Mouse (Mus musculus) midbrain, embryonic 11.5 days (tissue): ENCODE measurements around the gene Nr2f6. TPM values are rescaled to one million over a fixed set of nuclear protein-coding genes. Genes with fewer than 3 reads are reported as not detected.
"Not testable (repeated sequence)": the region's sequence is repeated elsewhere in the genome, so short reads cannot be mapped to it uniquely, and the experiment has no call there.

ENCODE experiments used
- ATAC-seq: fragments of 200-750 bp; cut with Nextera tagmentation; 2 replicates; pipeline ENCODE4 v1.8.0; 2017; ENCODE audit warnings: moderate TSS enrichment, moderate library complexity; ENCODE audit not compliant: low FRiP score
- DNase-seq: peaks from one replicate; pipeline ENCODE4 v3.0.0; 2015; ENCODE audit warnings: low spot score; ENCODE audit errors: missing footprints
- H3K27ac ChIP-seq: fragments of 300-500 bp; sonication (generic); 2 replicates; pipeline ENCODE4 v1.5.1; 2014; ENCODE audit warnings: low read depth, low read length
- H3K27me3 ChIP-seq: fragments of 300-500 bp; sonication (generic); 2 replicates; pipeline ENCODE4 v1.6.1; 2014; ENCODE audit warnings: mild to moderate bottlenecking, low read length, moderate library complexity, mixed read lengths; ENCODE audit not compliant: control insufficient read depth, insufficient read depth
- H3K36me3 ChIP-seq: fragments of 300-500 bp; sonication (generic); 2 replicates; pipeline ENCODE4 v1.6.1; 2014; ENCODE audit warnings: mild to moderate bottlenecking, low read length, moderate library complexity, mixed read lengths; ENCODE audit not compliant: control insufficient read depth, insufficient read depth
- H3K4me1 ChIP-seq: fragments of 300-500 bp; sonication (generic); 2 replicates; pipeline ENCODE4 v1.6.1; 2014; ENCODE audit warnings: low read length; ENCODE audit not compliant: control insufficient read depth, insufficient read depth
- H3K4me2 ChIP-seq: fragments of 300-500 bp; sonication (generic); 2 replicates; pipeline ENCODE4 v1.6.1; 2014; ENCODE audit warnings: mild to moderate bottlenecking, moderate library complexity
- H3K4me3 ChIP-seq: fragments of 300-500 bp; sonication (generic); 2 replicates; pipeline ENCODE4 v1.5.1; 2014; ENCODE audit warnings: low read depth, low read length
- H3K9ac ChIP-seq: fragments of 300-500 bp; sonication (generic); 2 replicates; pipeline ENCODE4 v1.6.1; 2014; ENCODE audit warnings: low read length
- H3K9me3 ChIP-seq: fragments of 300-500 bp; sonication (generic); 2 replicates; pipeline ENCODE4 v1.6.1; 2016; ENCODE audit warnings: low read length; ENCODE audit not compliant: control insufficient read depth
- WGBS: fragments of 180-500 bp; shearing (Covaris S2); extraction: QIAGEN DNeasy Blood & Tissue Kit; methylation state at CpG from one replicate; pipeline ENCODE4 v1.1.7; 2014; 5-methylcytosine and 5-hydroxymethylcytosine counted together
- polyA plus RNA-seq: library from polyadenylated mRNA; unstranded; fragments of >200 nt; fragmentation: Nextera tagmentation; extraction: Ambion mirVana; gene quantifications from 2 replicates; pipeline ENCODE4 v1.2.1, GENCODE M21; 2014

Gene Nr2f6
- polyA plus RNA-seq, 1 experiment from 2014 or later: 73.0 TPM

DNA sequence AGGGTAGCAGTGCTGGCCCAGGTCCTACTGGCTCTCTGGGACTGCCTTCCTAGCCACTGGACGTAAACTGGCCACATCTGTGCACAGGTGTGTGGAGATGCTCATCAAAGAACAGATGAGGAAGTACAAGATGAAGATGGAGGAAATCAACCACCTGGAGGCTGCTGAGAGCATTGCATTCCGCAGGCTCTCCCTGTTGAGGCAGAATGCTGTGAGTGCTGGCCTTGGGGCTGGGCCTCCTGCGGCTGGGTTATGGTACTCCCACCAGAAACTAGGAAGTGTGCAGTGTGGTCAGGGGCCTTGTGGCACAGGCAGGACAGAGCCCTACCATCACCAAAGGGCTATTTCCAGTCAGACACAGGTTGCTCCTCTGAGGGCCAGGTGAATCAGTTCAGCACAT, 23.7 kb downstream of the Nr2f6 start:
- H3K4me2 ChIP-seq: no peak overlapping the region
- no peaks in the 10 kb centered on the region for H3K9me3 ChIP-seq
- no peaks in the 10 kb centered on the region for H3K27me3 ChIP-seq
- DNase-seq: no peak
- H3K27ac ChIP-seq: no peak overlapping the region
- no peak overlapping the region for H3K4me3 ChIP-seq
- peaks cover 28% of the 10 kb centered on the region for H3K36me3 ChIP-seq
- H3K9ac ChIP-seq: no peak overlapping the region
- H3K4me1 ChIP-seq: no peaks in the 10 kb centered on the region
- no peak for ATAC-seq
- WGBS: 86% methylated on average over 3 of the region's 3 CpGs

DNA sequence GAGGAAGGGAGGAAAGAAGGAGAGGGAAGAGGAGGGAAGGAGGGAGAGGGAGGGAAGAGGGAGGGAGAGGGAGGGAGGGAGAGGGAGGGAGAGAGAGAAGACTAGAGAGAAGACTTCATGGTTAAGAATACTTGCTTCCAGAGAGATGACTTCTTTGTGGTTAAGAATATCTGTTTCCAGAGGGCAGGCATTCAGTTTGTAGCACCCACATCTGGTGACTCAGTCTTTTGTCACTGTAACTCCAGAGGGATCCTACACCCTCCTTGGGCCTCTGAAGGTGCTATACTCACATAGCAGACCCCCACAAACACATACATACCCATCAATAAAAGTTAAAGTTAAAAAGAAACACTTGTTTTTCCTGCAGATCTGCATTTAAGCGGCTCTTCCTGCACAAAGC, 30.2 kb downstream of the Nr2f6 start:
- no peaks in the 10 kb centered on the region for H3K9me3 ChIP-seq
- no peak for DNase-seq
- no peak for ATAC-seq
- peaks cover 37% of the 10 kb centered on the region for H3K36me3 ChIP-seq
- H3K4me3 ChIP-seq: no peak overlapping the region
- no peak overlapping the region for H3K27ac ChIP-seq
- no peak overlapping the region for H3K9ac ChIP-seq
- WGBS: 93% methylated on average over 1 of the region's 1 CpGs
- H3K4me2 ChIP-seq: no peak overlapping the region
- no peaks in the 10 kb centered on the region for H3K4me1 ChIP-seq
- no peaks in the 10 kb centered on the region for H3K27me3 ChIP-seq

DNA sequence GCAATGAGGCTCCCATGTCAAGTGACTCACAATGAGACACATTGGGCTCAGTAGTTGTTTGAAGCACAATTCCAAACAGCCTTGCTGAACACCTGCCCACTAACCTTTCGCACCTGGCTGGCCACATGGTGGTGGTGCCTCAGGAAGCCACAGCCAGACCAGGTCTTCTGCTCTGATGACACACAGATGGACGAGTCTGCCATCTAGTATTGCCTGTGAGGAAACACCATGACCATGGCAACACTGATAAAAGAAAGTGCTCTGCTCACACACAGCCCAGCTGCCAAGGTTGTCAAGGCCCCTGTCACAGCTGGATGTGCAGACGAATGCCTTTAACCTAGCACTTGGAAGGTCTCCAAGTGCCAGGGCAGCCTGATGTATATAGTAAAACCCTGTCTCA, 30.6 kb downstream of the Nr2f6 start:
- DNase-seq (no peak), ATAC-seq (no peak)
- Histone ChIP-seq H3K9me3 (no peaks in the 10 kb centered on the region), H3K9ac (no peak overlapping the region), H3K4me2 (no peak overlapping the region), H3K4me3 (no peak overlapping the region), H3K27me3 (no peaks in the 10 kb centered on the region), H3K27ac (no peak overlapping the region), H3K4me1 (no peaks in the 10 kb centered on the region), H3K36me3 (peaks cover 38% of the 10 kb centered on the region)
- 82% methylated on average over 3 of the region's 3 CpGs for WGBS

DNA sequence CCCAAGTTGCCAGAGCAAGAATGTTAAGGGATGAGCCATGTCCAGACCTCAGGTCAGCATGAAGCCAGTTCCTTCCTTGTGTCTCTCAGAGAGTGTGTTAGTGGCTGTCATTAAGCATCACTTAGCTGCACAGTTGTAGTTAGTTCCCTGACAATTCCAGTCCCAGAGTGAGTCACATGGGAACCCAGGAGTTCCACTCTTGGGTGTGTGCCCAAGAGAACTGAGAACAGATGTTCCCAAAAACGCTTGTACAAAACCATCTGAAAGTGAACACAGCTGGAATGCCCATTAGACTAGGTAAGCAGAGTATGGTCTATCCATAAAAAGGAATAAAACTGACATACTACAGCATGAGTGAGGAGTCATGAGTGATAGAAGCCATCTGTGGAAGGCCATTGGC, 35.2 kb downstream of the Nr2f6 start:
- no peak overlapping the region for H3K9ac ChIP-seq
- DNase-seq (no peak), ATAC-seq (no peak)
- WGBS: 77% methylated on average over 1 of the region's 1 CpGs
- H3K36me3 ChIP-seq: peaks cover 19% of the 10 kb centered on the region; the same call in 1 of the 2 replicates
- no peak overlapping the region for H3K27ac ChIP-seq
- H3K27me3 ChIP-seq: no peaks in the 10 kb centered on the region
- no peak overlapping the region for H3K4me2 ChIP-seq
- H3K9me3 ChIP-seq: no peaks in the 10 kb centered on the region
- H3K4me3 ChIP-seq: no peak overlapping the region
- no peaks in the 10 kb centered on the region for H3K4me1 ChIP-seq

DNA sequence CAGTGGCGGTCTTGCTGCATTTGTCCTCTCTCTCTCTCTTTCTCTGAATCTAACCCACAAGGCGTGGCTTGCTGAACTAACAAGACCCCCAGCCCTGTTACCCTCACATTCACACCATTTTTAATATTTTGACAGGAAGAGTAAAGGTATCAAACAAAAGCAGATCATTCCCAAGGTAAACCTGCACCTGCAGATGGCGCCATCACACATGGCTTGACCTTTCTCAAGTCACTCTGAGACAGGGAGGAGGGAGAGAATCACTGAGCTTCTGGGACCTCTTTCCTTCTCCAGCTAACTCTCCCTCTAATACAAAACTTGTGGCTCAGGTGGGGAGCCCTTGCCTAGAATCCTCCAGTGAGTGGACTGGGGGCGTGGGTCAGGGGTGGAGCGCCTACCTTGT, 41.1 kb downstream of the Nr2f6 start:
- no peak overlapping the region for H3K4me3 ChIP-seq
- H3K27me3 ChIP-seq: no peaks in the 10 kb centered on the region
- peaks cover 4% of the 10 kb centered on the region; the same call in 1 of the 2 replicates for H3K36me3 ChIP-seq
- no peak overlapping the region for H3K4me2 ChIP-seq
- no peak for DNase-seq
- H3K9me3 ChIP-seq: no peaks in the 10 kb centered on the region
- 0 out of 2 replicates have a peak, but pooled peaks have one; percentile 35 for ATAC-seq
- no peak overlapping the region for H3K27ac ChIP-seq
- no peak overlapping the region for H3K9ac ChIP-seq
- WGBS: 72% methylated on average over 5 of the region's 5 CpGs
- no peaks in the 10 kb centered on the region for H3K4me1 ChIP-seq

DNA sequence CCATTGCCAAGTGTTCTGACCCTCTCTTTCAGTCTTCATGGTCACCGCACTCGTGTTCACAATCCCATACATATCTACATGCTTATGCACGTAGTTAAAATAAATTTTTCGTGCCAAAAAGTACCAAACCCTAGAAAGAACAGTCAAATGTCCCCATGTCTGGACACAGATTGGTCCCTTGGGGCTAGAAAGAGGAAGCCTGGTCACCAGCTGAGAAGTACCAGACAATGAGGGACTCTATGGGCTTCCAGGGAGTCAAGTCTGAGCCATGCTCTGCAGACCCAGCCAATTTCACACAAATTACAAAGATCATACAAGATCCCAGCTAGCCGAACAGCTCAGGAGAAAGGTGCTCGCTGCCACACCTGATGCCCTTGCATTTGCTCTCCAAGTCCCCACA, 43.9 kb downstream of the Nr2f6 start:
- not testable (repeated sequence) for H3K9ac ChIP-seq, ATAC-seq, H3K36me3 ChIP-seq, H3K9me3 ChIP-seq, DNase-seq, H3K4me3 ChIP-seq, H3K27ac ChIP-seq, H3K27me3 ChIP-seq, H3K4me2 ChIP-seq, H3K4me1 ChIP-seq
- WGBS: 96% methylated on average over 6 of the region's 6 CpGs

DNA sequence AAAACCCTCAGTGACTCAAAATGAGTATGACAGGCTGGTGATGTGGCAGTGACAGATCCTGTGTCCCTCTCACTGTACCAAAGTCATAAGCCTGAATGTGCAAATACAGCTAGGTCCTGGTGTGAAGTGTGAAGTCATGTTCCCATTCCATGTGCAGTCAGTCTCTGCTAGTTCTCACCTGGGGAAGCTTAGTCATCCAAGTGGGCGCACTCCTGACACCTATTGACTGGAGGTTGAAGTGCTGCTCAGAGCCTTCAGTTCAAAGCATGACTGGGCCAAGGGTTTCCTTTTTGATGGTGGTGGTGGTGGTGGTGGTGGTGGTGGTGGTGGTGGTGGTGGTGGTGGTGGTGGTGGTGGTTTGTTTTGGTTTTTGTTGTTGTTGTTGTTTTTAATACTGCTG, 56.9 kb downstream of the Nr2f6 start:
- Histone ChIP-seq H3K27me3 (no peaks in the 10 kb centered on the region), H3K27ac (no peak overlapping the region), H3K9me3 (no peaks in the 10 kb centered on the region), H3K4me3 (no peak overlapping the region), H3K9ac (no peak overlapping the region), H3K4me1 (no peaks in the 10 kb centered on the region), H3K36me3 (peaks cover 19% of the 10 kb centered on the region), H3K4me2 (no peak overlapping the region)
- WGBS: 92% methylated on average over 1 of the region's 1 CpGs
- DNase-seq (no peak), ATAC-seq (no peak)

Other genes with a start within 250 kb of the Nr2f6 start
- gene Myo9b, start 109.2 kb downstream of the Nr2f6 start, polyA plus RNA-seq: 14.1 and 14.9 TPM in 2 replicates
- gene Haus8, start 109.0 kb downstream of the Nr2f6 start, polyA plus RNA-seq: 54.9 and 58.0 TPM in 2 replicates
- gene Use1, start 15.1 kb downstream of the Nr2f6 start, polyA plus RNA-seq: 70.9 and 71.7 TPM in 2 replicates
- gene Ocel1, start 10.7 kb downstream of the Nr2f6 start, polyA plus RNA-seq: 2.9 and 3.3 TPM in 2 replicates
- 2.4 and 3.3 TPM in 2 replicates for gene Ushbp1, start 13.8 kb upstream of the Nr2f6 start, polyA plus RNA-seq
- gene Babam1, start 14.9 kb upstream of the Nr2f6 start, polyA plus RNA-seq: 99.0 and 99.2 TPM in 2 replicates
- gene Ankle1, start 24.1 kb upstream of the Nr2f6 start, polyA plus RNA-seq: 14.9 and 16.3 TPM in 2 replicates
- gene Abhd8, start 81.7 kb upstream of the Nr2f6 start, polyA plus RNA-seq: 36.4 and 42.2 TPM in 2 replicates
- 249 and 251 TPM in 2 replicates for gene Mrpl34, start 83.0 kb upstream of the Nr2f6 start, polyA plus RNA-seq
- 128 and 129 TPM in 2 replicates for gene Dda1, start 87.2 kb upstream of the Nr2f6 start, polyA plus RNA-seq
- 4.0 and 4.7 TPM in 2 replicates for gene Ano8, start 104.0 kb upstream of the Nr2f6 start, polyA plus RNA-seq
- gene Gtpbp3, start 106.1 kb upstream of the Nr2f6 start, polyA plus RNA-seq: 4.0 and 4.6 TPM in 2 replicates
- 33.7 and 34.1 TPM in 2 replicates for gene Plvap, start 129.8 kb upstream of the Nr2f6 start, polyA plus RNA-seq
- 0.40 and 0.72 TPM in 2 replicates for gene Ccdc194, start 143.8 kb upstream of the Nr2f6 start, polyA plus RNA-seq
- 5.0 and 6.1 TPM in 2 replicates for gene Bst2, start 155.5 kb upstream of the Nr2f6 start, polyA plus RNA-seq
- 50.7 and 51.0 TPM in 2 replicates for gene Mvb12a, start 161.0 kb upstream of the Nr2f6 start, polyA plus RNA-seq
- gene Tmem221, start 176.9 kb upstream of the Nr2f6 start, polyA plus RNA-seq: 0.12 and 0.14 TPM in 2 replicates
- gene Nxnl1, start 184.6 kb upstream of the Nr2f6 start, polyA plus RNA-seq: not detected in 2 replicates
- 8.6 and 12.4 TPM in 2 replicates for gene Slc27a1, start 186.9 kb upstream of the Nr2f6 start, polyA plus RNA-seq
- 224 and 234 TPM in 2 replicates for gene Pgls, start 210.2 kb upstream of the Nr2f6 start, polyA plus RNA-seq
- 3.2 and 3.6 TPM in 2 replicates for gene Fam129c, start 215.7 kb upstream of the Nr2f6 start, polyA plus RNA-seq
- 39.5 and 42.8 TPM in 2 replicates for gene Colgalt1, start 229.0 kb upstream of the Nr2f6 start, polyA plus RNA-seq